Mouse (Mus musculus): ENCODE measurements around the gene Gnaq.

GRCm38 (mm10) chr19:16300413-16300812, 167.8 kb downstream of the Gnaq start:
- TF ChIP-seq POLR2A (IDR thresholded peaks at IDR 0.05; ENCODE audit: control insufficient read depth, extremely low read depth, insufficient read depth, low read length, poor library complexity) (no peak), CTCF (IDR thresholded peaks at IDR 0.05; ENCODE audit: borderline replicate concordance, control insufficient read depth, extremely low read depth, insufficient read depth, low read length, poor library complexity) (no peak)

Data from thymus, adult 2 months (tissue).